Mouse (Mus musculus) adrenal gland (tissue): Measurements from ENCODE around the gene Asap2.

ENCODE experiments used
- intact Hi-C: fragments of 180-260 bp; cut with DNase I; formaldehyde crosslinking; loops from one replicate; pipeline ENCODE4 v1.15.1; 2025

Asap2 gene

GRCm38 (mm10) chr12:21205799-21206198 is 215.5 kb downstream of the Asap2 start:
- intact Hi-C loops, result loop anchor here (5.0 kb wide), 1 partner anchor 93 kb away; no protein-coding TSS in a partner anchor

DNA sequence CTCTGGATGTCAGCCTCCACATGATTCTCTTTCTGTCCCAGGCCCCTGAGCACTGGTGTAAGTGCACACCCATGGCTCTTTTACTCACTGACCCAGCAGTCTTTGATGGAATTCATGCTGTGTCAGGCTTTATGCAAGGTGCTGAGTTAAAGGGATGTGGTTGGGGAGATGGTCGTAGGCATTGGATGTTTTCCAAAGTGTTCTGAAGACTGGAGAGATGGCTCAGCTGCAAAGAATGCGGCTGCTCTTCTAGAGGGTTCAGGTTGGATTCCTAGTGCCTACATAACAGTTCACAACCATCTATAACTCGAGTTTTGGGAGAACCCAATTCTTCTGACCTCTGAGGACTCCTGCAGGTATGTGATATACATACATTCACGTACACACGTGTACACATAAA is 217.2 kb downstream of the Asap2 start:
- intact Hi-C loops, result loop anchor here (5.0 kb wide), 1 partner anchor 95 kb away; no protein-coding TSS in a partner anchor

- intact Hi-C loops, result loop anchor here (5.0 kb wide), 1 partner anchor 96 kb away; no protein-coding TSS in a partner anchor
Observed at GRCm38 (mm10) chr12:21208172-21208795, 218.0 kb downstream of the Asap2 start.

DNA sequence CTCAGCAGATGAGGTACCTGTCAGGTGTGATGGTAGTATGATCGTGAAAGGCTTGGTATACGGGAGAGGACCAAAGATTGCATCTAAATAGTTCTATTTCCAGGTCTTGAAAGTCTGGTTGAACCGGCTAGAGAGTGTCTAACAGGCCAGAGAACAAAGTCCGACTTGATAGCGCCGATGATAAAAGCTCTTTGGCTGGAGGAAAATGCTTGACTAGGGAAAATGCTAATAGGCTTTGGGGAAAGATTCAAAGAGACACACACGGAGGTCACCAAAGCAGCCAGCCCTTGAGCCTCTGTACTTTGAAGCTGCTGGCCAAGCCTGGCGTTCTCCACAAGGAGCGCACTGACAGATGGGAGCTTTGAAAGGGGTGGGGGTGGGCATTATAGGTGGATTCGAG is 219.0 kb downstream of the Asap2 start:
- intact Hi-C loops, result loop anchor here (5.0 kb wide), 1 partner anchor 97 kb away; no protein-coding TSS in a partner anchor

- intact Hi-C loops, result no loop called here
Observed at GRCm38 (mm10) chr12:21212876-21213275, 222.6 kb downstream of the Asap2 start.

DNA sequence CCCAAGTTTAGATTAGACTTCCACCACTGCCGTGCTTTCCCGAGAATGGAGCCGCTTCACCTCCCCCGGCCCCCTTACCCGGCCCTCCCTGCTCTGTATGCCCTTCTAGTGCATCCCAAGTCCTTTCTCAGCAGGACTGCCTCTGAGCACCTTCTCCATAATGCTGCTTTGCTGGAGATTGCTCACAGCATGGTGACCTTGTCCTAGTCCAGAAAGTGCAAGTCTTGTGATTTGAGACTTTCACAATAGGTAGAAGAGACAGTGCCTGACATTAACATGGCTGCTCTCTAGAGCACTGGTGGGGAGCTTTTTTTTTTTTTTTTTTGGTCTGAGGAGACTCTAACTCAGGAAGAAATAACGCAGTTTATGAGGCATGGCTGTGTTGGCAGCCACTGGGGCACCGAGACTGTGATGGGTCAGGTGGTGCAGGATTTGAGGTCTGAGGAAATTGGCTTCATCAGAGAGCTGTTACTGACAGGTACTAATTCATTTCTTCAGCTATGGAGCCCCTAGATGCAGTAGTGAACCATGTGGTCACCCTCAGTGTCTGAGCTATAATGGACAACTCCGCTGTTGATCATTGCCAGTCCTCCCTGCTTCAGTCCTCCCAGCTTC is 224.4 kb downstream of the Asap2 start:
- intact Hi-C loops, result no loop called here

DNA sequence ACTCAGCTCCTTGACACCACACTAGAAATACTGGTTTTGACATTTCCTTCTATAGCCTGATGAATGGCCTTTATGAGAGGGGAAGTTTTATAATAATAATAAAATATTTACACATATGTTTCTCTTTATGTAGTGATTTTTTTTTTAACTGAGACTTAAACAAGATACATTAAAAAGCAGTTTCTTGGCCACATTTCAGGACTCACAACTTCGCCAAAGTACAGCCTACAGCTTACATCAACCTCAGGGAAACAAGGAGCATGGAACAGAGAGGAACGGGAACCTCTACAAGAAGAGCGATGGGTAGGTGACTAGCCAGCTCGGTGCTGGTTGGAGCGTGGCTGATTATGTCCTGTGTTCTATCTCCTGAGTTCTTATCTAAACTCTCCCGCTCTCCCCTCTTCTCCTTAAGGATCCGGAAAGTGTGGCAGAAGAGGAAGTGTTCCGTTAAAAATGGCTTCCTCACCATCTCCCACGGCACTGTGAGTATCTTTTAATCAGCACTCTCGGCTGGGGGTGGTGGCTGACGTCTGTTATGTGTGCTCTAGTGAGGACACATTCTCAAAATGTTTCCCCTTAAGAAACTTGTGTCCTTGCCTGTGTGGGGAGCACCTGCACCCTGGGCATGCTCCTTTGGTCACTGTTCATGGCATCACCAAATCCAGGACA is 227.7 kb downstream of the Asap2 start:
- intact Hi-C loops, result no loop called here

- intact Hi-C loops, result loop anchor here (5.0 to 10.0 kb wide), 2 partner anchors 33 to 86 kb away; no protein-coding TSS in a partner anchor
Observed at GRCm38 (mm10) chr12:21220596-21220995, 230.3 kb downstream of the Asap2 start.

DNA sequence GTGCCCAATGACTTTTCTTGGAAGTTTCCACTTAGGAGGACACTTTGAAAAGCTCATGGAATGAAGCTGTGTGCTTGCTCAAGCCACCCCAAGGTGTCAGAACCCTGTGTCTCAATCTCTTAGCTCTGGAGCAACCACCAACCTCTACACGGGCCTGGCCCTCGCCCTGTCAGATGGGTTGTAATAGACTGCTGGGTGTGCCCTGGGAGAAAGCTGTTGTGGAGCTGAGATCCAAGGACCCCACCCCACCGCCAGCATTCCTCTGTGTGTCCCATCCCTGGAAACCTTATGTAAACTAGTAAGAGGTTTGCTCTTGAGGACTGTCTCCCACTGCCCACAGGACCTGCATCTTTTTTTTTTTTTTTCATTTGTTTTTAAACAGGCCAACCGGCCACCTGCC is 233.7 kb downstream of the Asap2 start:
- intact Hi-C loops, result loop anchor here (5.0 to 10.0 kb wide), 2 partner anchors 37 to 89 kb away; no protein-coding TSS in a partner anchor

GRCm38 (mm10) chr12:21225358-21225757 is 235.1 kb downstream of the Asap2 start:
- intact Hi-C loops, result loop anchor here (5.0 to 10.0 kb wide), 2 partner anchors 91 to 113 kb away; no protein-coding TSS in a partner anchor

- intact Hi-C loops, result loop anchor here (5.0 to 10.0 kb wide), 2 partner anchors 92 to 114 kb away; no protein-coding TSS in a partner anchor
Observed at GRCm38 (mm10) chr12:21226316-21226715, 236.1 kb downstream of the Asap2 start.

- intact Hi-C loops, result loop anchor here (5.0 to 10.0 kb wide), 2 partner anchors 93 to 115 kb away; no protein-coding TSS in a partner anchor
Observed at GRCm38 (mm10) chr12:21227076-21227980, 237.1 kb downstream of the Asap2 start.

GRCm38 (mm10) chr12:21228650-21229049 is 238.4 kb downstream of the Asap2 start:
- intact Hi-C loops, result loop anchor here (5.0 to 10.0 kb wide), 2 partner anchors 94 to 116 kb away; no protein-coding TSS in a partner anchor

GRCm38 (mm10) chr12:21229076-21229918 is 239.0 kb downstream of the Asap2 start:
- intact Hi-C loops, result loop anchor here (5.0 to 10.0 kb wide), 2 partner anchors 94 to 117 kb away; no protein-coding TSS in a partner anchor

GRCm38 (mm10) chr12:21233727-21234126 is 243.5 kb downstream of the Asap2 start:
- intact Hi-C loops, result loop anchor here (2.0 kb wide), 1 partner anchor 31 kb away; no protein-coding TSS in a partner anchor

- intact Hi-C loops, result no loop called here
Observed at GRCm38 (mm10) chr12:21234560-21234959, 244.3 kb downstream of the Asap2 start.

DNA sequence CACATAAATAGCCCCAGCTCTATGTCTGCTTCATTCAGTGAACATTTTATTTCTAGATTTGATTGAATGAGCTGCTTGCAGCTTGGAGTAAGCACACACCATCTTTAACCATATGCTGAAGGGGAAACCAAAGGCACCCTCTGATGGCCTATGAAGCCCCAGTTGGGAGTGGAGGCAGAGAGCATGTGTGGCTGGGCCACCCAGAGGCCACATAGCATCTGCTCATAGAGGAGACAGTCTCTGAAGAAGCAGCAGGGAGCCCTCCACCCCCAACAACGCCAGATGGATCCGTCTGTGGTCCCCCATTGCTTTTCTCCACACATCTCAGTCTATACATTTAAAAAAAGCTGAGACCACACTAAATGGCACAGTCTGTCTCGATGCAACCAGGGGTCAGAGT is 251.7 kb downstream of the Asap2 start:
- intact Hi-C loops, result no loop called here

DNA sequence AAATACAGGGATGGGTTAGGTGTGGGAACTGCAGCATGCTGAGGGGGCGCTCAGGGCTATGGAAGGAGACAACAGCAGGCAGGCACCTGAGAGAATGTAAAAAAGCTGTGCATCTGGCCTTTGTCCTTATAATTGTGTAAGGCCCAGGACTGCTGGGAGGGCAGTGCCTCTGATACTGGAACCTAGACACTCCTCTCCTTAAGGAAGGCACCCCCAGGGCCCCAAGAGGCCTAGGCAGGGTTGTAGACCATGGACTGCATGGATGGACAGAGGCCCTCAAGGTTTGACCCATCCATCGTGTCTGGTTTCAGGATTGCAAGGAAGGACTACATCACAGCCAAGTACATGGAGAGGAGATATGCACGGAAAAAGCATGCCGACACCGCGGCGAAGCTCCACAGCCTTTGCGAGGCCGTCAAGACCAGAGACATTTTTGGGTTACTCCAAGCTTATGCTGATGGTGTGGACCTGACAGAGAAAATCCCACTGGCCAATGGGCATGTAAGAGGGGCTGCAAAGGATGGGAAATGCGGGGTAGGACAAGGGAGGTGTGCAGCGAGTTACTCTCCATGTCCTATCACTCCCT is 254.2 kb downstream of the Asap2 start:
- intact Hi-C loops, result no loop called here

DNA sequence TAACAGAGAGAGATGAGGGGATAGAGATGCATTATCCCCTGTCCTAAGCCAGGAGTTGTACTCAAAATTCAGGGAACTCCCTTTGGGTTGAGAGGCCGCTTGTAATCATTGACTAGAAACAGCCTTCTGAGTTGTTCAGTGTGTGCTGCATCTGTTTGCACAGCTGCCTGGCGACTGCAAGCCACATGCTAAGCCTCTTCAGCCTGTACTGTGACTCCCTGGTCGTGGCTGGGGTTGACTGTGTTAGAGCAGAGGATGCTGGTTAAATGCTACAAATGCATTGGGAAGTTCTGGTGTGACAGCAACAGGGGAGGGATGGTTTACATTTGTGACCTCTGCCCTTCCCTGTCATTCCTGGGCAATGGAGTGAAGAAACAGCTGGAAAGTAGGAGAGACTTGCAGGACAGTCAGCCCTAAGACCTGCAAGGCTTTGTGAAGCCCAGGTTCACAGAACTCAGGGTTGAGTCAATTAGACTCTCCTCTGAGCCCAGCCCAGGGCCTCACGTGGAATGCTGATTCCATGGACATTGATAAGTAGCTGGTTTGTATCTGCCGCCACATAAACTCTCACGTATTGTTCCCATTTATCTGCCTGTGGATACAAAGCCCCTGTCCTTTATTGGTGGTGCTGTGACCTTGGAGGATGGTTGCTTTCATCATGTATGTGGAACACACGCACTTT is 257.6 kb downstream of the Asap2 start:
- intact Hi-C loops, result no loop called here
